Mouse (Mus musculus) left cerebral cortex, adult 8-10 months (tissue): ENCODE data around the gene Col11a2. TPM values are rescaled to one million over a fixed set of nuclear protein-coding genes. Genes with fewer than 3 reads are reported as not detected.

ENCODE experiments used
- DNase-seq, 2 experiments: peaks; one replicate each; pipeline ENCODE4 v3.0.0; 2022; ENCODE audit warnings: low spot score in 2 of 2
- total RNA-seq, 4 experiments: library from RNA; stranded (reverse); gene quantifications; 2 replicates each; pipeline ENCODE4 v1.2.4; 2022

The Col11a2 gene
- total RNA-seq, 4 experiments from 2014 or later, result 12.6 to 18.0 (median 16.8) TPM

DNA sequence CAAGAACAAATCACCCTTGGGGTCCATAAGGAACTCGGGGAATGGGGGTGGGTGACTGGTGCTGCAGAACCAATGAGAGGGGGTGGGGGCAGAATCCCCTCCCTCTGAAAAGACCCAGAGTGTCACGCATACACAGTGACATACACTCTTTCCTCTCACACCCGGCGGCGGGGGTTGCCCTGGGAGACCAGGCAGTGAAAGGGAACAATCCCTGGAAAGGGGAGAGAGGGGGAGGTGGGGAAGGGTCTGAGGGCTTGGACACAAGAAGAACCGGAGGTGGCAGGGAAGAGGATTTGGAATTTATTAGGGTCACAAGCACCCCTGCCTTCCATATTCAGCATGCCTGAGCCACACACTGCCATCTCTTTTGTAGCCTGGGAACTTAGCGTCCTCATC lies 13.5 kb upstream of the Col11a2 start:
- no peak for DNase-seq

- DNase-seq, result no peak
These were observed 13.0 kb upstream of the Col11a2 start for GRCm38 (mm10) chr17:34026221-34026620.

DNA sequence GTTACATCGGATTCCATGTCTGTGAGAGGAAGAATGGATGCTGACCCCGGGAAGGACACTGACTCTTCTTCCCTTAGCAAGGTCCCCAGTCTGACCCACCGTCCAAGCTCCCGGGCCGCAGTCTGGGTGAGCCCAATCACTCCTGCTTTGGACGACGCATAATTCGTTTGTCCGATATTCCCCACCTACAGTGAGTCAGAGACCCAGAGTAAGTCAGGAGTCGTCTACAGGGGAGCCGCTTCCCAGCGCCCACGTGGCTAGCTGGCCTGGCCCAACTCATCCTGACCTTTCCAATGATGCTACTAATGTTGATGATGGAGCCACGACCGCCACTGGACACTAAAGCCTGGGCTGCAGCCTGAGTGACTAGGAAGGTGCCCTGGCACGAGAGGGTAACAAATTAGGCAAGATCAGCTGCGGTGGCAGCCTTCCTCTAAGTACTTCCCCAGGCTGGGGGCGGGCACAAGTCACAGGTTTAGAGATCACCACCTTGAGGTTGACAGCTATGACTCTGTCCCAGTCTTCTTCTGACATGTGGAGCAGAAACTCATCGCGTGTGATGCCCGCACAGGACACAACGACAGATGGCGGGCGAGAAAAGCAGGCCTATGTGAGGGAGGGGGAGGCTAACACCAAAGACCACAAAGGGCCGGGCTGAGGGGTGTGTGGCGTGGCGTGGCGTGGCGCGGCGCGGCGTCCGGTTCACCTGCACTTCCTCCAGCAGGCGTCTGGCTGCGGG lies 12.2 kb upstream of the Col11a2 start:
- DNase-seq, result peak in 1 of 2 experiments; percentile 16

DNA sequence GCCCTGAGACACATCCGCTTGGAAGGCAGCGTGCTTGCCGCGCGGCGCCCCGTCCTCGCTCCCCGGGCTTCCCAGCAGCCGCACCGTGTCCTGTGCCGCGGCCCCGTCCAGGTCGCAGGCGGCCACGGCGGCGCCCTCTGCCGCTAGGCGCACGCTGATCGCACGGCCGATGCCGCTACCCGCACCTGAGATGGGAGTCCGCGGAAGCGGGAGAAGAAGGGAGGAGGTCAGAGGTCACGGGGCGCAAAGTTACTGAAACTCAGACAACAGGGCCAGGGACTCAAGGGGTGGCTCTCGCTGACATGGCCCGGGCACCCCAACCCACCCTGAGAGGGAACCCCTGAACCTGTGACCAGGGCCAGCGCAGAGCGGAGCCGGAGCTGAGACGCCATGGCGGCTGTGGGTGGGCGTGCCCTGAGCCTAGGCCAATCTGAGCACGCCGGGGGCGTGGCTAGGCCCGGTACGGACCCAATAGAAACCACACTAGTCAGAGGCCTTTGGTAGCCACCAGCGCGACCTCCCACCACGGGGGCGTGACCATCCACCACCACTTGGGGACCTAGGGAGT lies 11.5 kb upstream of the Col11a2 start, which contains the start of gene H2-Ke6:
TSS of gene H2-Ke6 (minus strand) at position 405 of the 568 bp plus-strand sequence.
- peak; percentile 85 to 95 for DNase-seq

DNA sequence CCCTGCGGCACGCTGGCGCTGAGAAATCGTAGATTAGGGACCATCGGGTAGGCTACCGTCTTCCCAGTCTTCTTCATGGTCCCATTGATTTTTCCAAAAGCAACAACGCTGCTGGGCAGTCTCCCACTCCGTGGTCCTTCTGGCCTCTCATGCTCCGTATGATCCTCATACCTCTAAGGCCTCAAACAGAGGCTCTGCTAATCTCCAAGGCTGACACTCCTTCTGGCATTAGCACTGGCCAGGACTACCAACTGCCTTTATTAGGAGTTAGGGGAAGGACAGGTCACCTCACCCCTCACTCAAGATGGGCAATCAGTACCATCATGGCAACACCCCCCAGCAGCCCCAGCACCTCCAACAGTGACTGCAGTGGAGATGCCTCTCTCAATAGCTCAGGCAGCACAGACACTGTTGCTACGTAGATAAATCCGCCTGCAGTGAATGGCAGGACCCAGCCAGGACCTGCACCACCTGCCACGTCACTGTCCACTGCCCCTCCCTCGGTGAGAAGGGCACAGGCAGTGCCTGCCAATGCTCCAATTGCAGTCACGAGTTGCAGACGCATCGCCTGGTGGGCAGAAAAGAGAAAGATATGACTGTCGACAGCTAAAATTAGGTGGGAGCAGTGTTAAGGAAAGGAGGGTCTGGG lies 10.6 kb upstream of the Col11a2 start:
- no peak for DNase-seq

DNA sequence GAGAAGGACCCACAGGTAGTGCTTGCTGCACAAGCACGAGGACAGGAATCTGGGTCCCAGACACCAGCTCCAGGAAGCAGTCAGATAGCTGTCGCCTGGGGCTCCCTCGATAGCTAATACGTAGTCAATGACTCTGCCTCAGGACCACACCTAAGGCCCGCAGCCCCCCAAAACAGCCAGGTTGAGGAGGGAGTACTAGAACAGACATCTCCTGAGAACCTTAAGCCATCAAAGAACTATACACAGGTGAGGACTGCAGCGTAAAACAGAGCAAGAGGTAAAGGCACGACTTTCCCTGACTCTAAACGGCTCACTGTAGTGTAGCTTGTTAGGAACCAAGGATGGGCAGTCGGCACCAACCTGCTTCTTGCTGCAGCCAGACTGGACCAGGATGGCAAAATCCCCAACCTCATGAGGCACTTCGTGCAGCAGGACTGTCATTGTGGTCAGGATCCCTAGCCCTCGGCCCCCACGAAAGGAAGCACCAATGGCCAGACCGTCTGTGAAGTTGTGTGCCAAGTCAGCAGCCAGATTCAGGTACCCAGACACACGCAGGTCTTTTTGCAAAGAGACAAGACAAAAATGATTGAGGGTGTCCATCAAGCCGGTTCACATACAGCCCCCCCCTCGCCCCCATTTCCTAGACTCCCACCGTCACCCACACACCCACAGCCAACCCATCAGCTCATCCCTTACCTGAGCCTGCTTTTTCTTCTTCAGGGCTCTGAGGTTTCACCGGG lies 9.9 kb upstream of the Col11a2 start:
- no peak for DNase-seq

DNA sequence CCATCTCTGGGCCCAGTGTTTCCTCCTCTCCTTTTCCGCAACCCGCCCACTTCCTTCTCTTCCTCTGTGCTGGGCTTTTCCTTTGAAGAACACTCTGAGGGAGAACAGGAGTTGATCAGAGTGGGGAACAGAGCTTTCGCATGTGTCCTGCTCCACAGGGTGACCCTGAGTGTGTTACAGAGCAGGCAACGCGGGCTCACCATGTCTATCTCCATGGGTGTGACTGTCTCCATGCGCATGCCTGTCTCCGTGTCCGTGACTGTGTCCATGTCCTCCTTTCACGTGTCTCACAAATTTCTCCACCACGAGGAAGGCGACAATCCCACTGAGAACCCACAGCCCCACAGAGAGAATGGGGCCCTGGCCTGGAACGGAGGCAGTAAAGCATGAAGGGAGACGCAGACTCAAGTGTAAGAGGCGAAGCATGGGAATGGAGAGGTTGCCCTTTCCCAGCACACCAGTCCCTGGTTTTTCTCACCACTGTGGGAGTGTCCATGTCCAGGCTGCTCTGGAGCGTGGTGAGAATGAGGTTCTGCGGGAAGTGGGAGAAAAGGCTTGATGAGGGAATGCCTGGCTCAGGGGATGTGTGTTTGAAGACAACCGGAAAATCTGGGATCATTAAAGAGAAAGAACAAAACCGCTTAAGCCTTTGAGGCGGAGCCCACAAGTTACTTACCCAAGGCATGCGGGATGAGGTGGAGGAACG lies 9.2 kb upstream of the Col11a2 start:
- no peak for DNase-seq

DNA sequence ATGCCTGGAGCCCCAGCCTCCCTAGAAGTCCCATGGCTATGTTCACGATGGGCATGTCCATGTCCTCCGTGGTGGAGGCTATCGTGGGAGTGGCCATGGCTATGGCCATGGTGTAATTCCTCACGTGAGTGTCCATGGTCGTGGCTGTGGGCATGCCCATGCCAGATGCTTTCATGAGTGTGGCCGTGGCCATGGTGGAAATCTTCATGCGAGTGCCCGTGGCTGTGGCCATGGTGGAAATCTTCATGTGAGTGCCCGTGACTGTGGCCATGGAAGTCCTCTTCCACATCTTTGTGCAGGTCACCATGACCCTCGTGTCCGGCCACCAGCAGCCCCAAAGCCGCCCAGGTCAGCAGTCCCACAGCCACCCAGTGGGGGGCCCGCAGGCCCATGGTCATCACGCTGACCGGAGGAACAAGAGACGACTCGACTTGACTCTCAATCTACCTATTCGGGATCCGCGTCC lies 8.3 kb upstream of the Col11a2 start:
- peak; percentile 21 to 43 for DNase-seq

GRCm38 (mm10) chr17:34031465-34032173 lies 7.6 kb upstream of the Col11a2 start, which contains the start of the genes Slc39a7 and Rxrb:
Gene Slc39a7, minus strand, starts transcription at chr17:34031682.
Gene Rxrb, plus strand, starts transcription at chr17:34031812.
- DNase-seq, result peak; percentile 95 to 96

- DNase-seq, result peak; percentile 63 to 73
These were observed 7.0 kb upstream of the Col11a2 start for GRCm38 (mm10) chr17:34032174-34032632.

GRCm38 (mm10) chr17:34032806-34033205 lies 6.4 kb upstream of the Col11a2 start:
- DNase-seq, result no peak

- DNase-seq, result no peak
These were observed 5.8 kb upstream of the Col11a2 start for GRCm38 (mm10) chr17:34033441-34033840.

- DNase-seq, result peak; percentile 45 to 50
These were observed 5.2 kb upstream of the Col11a2 start for GRCm38 (mm10) chr17:34034064-34034463.

DNA sequence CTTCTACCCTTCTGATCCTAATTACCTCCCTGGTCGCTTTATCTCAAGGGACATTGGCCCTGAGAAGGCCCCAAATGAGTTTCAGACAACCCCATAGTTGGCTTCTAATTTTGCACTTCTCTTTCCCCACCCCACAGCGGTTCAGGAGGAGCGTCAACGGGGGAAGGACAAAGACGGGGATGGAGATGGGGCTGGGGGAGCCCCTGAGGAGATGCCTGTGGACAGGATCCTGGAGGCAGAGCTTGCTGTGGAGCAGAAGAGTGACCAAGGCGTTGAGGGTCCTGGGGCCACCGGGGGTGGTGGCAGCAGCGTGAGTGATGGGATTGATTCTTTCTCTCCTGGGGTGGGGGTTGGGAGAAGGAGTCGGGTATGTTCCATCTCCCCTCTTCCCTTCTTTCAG lies 3.7 kb upstream of the Col11a2 start:
- no peak for DNase-seq

DNA sequence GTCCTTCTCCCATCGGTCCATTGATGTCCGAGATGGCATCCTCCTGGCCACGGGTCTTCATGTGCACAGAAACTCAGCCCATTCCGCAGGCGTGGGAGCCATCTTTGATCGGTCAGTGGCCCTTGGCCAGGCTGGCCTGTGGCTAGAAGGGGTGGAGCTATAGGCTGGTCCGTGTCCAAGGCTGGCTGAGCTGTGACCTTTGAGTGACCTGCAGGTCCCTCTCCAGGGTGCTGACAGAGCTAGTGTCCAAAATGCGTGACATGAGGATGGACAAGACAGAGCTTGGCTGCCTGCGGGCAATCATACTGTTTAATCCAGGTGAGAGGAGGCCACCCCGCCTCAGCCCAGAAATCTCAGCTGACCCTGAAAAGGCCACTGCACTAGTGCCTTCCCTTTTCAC lies 2.6 kb upstream of the Col11a2 start:
- peak in 1 of 2 experiments; percentile 56 for DNase-seq

DNA sequence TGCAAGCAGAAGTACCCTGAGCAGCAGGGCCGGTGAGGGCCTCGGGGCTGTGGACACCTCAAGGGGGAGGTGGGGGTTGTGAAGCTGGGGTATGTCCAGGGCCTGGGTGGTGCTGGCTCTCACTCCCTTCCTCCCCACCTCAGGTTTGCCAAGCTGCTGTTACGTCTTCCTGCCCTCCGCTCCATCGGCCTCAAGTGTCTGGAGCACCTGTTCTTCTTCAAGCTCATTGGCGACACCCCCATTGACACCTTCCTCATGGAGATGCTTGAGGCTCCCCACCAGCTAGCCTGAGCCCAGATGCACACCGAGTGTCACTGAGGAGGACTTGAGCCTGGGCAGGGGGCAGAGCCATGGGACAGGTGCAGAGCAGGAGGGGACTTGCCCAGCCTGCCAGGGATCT lies 2.0 kb upstream of the Col11a2 start:
- no peak for DNase-seq

DNA sequence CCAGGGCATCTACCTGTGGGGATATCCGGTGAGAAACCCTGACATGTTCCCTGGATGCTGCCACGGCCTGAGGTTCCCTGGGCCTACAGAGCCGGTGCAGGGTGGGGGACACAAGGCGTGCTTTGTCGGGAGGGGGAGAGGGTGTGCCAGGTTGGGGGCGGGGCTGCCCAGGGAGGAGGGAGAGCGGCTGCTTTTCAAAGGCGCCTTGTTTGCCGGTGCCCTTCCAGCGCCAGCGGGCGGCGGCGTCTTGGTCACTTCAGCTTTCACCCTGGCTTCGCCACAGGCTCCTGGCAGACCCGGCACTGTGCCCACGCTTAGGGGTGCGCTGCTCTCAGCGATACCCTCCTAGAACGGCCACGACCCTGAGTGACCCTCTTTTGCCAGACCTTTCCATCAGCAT lies 797 bp upstream of the Col11a2 start:
- DNase-seq, result peak; percentile 45 to 67

DNA sequence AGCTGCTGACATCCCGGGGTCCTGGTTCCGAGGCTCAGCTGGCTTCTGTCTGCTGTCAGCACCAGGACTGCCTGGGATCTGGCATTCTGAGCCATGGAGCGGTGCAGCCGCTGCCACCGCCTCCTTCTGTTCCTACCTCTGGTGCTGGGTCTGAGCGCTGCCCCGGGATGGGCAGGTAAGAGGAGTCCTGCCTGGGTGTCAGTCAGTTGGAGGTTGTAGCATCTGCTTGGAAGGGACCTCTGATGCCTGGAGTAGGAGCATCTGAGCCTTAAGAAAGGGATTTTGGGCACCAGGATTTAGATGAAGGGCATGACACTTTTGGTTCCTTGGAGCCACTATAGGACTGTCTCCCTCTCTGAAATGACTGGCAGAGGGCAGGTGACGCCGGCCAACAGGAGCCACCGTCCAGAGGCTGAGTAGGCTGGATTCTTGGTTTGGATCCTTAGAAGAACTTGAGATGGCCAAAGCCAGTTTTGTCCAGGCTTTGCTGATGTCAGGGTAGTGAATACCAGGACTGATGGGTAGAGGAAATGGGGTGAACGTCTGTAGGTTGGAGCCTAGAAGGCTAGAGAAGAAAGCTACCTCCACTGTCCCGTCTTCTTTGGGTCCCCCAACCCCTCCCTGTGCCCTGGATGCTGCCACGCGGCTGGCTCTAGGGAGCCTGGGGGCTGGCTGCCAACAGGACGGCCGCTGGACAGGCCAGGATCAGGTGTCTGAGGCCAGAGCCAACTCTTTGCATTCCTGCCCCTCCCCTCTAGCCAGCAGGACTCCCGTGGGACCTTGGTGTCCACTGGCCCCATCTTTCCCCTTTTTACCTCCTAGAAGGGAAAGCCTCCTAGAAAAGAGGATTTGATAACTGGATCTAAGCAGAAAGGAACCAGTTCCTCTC lies 569 bp downstream of the Col11a2 start:
- peak; percentile 15 to 39 for DNase-seq

- no peak for DNase-seq
These were observed 6.7 kb downstream of the Col11a2 start for GRCm38 (mm10) chr17:34045941-34046340.
